Mouse (Mus musculus) thymus, postnatal 36 days (tissue): ENCODE data around the gene Gnb5.
A peak's percentile ranks its signal among the peaks of the same experiment; 100 is the strongest.

Source experiments
- DNase-seq, 2 experiments: peaks; one replicate each; pipeline ENCODE4 v3.0.0; 2022; ENCODE audit warnings: mixed read lengths in 2 of 2

The Gnb5 gene

DNA sequence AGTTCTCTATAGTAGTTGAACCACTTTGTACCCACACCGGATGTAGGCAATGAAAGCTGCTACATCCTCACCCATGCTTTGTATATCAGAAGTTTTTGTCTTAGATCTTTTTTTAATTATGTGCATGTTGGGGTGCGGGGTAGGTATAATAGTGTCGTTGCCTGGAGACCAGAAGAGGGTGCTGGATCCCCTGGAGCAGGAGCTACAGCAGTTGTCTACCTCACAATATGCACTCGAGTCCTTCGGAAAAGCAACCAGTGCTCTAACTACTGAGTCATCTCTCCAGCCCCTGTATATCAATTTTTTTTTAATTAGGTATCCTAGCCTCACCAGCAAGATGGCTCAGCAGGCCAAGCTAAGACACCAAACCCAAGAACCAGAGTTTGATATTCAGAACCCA, 927 bp downstream of the Gnb5 start:
- no peak for DNase-seq

DNA sequence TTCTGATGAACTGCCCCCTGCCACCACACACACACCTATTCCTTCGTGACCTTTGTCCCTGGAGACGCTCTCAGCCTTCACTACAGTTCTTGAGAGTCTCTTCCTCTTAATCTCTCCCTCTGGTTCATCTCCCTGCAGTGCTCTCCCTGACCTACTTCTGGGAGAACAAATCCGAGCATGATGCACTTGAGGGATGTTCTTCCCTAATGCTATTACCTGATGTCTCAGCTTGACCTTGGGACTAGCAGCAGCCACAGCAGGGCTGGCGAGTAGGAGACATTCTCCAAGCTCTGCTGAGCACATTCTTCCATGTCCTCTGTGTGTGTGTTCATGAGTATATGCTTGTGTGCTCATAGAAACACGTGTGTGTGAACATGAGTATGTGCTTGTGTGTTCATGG, 2.5 kb downstream of the Gnb5 start:
- no peak for DNase-seq

DNA sequence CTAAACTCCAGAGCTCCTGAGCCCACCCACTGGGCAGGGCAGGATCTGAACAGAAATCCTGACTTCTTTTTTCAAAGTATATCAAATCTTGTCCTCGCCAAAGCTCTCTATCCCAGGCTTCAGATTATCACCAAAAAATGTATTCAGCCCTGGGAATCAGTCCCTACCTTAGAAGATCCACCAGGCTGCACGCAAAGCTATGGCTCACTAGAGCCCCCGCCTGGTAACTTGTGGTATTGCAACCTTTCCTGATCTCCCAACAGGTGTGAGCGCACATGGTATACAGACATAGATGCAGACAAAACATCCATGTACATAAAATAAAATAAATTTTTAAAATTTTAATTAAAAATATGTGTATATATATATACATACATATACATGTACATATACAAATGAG, 5.9 kb downstream of the Gnb5 start:
- DNase-seq, result peak; percentile 67 to 75

DNA sequence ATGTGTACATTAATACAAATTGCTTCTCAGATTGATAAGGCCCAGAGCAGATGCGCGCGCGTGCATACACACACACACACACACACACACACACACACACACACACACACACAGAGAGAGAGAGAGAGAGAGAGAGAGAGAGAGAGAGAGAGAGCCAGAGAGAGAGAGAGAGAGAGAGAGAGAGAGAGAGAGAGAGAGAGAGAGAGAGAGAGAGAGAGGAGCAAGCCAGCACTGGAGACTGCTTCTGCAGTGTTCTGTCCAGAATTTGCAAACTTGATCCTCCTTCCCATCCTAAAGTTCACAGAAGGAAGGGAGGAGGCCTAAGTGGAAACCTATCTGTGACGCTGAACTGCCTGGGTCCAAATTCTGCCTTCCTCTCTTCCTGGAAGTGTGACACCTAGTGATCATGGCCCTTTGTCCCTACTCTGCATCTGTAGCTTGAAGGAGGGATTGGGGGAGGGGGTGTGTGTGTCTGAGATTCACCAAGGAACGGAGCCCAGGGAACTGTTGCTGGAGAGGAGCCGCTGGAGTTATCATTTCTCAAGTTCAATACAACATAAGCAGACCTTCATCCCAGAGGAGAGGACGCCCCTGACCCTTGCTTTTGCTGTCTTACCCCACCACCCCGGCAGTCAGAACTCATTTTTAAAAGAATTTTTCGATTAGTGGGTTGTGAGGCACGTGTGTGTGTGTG, 7.2 kb downstream of the Gnb5 start:
- DNase-seq, result no peak

DNA sequence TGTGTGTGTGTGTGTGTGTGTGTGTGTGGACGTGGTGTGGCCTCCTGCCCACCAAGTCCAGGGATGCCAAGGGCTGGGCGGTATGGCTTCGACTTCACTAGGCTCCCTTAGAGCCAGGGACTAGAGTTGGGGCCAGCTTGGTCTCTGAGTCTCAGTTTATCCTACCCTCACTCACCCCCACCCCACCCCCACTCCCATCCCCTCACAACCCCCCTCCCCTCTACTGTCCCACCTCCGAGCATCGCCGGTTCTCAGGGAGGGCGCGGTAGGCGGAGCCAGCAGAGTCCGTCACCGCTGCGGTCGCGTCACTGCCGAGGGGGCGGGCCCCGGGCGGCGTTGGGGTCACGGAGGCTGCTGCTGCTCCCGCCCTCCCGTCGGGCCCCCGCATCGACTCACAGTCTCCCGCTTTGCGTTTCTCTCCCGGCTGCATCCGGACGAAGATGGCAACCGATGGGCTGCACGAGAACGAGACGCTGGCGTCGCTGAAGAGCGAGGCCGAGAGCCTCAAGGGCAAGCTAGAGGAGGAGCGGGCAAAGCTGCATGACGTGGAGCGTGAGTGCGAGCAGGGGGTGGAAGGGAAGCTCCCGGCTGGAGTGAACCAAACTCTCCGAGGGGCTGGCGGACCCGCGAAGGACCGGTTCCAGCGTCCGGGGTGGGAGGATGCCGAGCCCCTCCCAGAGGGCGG, 7.9 kb downstream of the Gnb5 start:
- DNase-seq, result peak; percentile 83 to 86

DNA sequence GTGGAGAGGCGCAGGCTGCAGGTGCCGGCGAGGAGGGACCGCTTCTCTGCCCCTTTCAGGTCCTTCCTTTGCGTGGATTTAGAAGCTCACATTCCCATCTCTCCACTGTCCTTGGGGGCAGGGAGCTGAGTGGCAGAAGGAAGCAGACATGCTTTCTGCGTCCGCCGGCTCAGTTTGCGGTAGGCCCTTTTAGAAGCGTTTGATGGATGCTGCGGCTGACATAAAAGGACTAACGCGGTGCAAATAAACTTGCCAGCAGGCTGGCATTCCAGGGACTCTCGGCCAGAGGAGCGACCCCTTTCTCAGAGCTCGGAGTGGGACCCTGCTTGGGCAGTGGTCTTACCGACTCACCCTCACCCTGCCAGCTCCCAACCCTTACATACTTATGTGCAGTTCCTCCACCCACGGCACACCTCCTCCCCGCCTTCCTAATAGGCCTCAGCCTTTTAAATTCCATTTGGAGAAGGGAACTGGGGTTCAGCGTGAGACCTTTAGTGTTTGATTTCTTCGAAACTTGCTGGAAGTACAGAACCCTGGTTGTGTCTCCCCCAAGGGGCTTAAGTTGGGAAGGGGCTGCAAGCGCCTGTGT, 8.5 kb downstream of the Gnb5 start:
- no peak for DNase-seq

DNA sequence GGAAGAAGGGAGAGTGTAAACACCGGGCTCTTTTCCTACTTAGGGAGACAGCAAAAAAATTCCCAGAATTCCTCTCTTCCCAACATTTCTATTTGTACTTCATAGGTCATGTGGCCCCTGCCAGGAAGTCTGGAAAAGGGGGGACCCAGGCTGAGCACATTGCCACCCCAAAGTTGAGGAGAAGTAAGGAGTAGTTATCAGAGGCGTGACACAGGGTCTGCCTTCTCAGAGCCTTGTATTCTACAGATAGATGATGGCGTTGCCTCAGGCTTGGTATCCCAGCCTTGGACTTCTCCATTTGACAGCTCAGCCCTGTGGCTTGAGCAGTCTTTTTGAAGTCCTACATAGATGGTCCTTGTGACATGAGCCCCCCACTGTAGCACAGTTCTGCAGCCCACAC, 9.2 kb downstream of the Gnb5 start:
- no peak for DNase-seq

DNA sequence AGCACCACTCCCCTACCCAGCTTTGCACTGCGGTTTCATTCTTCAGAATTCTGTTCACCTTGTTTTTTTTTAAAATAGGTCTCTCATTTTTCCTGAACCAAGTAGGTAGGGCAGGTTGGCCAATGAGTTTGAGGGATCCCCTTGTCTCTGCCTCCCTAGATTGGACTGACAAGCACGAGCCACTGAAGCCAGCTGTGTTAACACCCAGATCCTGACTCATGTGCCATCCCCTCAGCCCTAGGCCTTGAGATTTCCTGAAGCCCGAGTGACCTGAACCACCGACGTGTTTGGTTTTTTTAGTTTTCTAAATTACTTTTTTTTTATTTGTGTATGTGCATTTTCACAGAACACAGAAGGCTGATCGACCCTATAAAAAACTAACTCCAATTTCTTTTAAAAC, 10.7 kb downstream of the Gnb5 start:
- DNase-seq, result no peak

DNA sequence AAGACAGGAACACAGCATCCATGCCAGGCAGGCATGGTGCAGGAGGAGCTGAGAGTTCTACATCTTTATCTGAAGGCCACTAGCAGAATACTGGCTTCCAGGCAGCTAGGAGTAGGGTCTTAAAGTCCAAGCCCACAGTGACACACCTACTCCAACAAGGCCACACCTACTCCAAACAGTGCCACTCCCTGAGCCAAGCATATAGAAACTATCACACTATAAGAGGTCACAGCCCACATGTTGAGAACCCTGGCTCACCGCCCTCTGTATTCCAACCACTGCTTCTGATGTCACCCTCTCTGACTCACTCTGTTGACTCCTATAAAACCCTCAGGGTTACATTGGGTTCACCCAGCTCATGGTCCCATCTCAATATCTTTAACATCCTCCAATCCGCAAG, 12.1 kb downstream of the Gnb5 start:
- no peak for DNase-seq

DNA sequence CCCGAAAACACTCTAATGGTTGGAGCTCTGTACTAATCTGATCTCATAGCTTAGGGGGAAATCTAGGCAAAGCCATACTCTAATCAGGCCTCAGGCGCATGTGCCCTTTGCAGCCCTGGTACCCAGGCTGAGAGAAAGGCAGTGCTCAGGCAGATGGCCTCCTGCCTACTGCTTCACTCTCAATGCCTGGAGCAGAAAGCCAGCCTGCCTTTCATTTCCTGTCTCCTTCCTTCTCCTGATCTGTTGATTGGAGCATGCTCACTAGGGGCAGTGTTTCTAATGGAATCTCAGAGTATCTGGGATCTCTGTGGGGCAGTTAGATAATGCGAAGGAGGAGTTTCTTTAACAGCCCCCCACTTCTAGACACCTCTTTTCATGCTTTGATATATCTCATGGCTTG, 13.3 kb downstream of the Gnb5 start:
- DNase-seq, result no peak

DNA sequence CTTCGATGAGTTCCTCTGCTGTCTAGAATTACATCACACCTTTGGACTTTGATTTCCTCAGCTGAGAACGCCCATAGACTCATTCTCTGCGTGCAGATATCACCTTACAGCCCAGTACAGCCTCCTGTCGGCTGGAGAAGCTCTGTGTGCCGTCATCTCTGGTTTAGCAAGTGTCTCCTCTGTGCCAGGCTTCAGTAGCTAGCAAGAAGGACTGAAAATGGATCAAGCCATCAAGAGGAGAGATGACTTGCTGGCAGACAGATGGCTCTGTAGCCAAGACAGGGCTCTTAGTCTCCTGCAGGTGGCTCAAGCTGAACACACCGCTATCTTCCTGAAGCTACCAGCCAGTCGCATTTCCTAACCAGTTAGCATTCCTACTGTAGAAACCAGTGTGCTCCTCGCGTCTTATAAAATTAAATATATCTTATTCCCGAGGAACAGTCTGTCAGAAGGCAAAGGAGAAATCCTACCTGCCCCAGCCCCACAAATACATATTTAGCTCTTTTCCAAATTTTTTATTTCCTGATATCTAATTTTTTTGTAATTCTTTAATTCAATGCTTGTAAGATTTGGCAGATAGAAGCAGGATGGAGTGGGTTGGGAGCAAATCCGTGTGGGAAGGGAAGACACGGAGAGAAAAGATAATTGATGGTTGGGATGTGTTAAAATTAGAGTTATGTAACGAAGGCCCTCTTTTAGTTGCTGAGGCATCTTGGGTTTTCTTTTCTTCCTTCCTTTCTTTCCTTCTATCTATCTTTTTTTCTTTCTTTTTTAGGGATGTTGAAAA, 16.2 kb downstream of the Gnb5 start:
- DNase-seq, result no peak

DNA sequence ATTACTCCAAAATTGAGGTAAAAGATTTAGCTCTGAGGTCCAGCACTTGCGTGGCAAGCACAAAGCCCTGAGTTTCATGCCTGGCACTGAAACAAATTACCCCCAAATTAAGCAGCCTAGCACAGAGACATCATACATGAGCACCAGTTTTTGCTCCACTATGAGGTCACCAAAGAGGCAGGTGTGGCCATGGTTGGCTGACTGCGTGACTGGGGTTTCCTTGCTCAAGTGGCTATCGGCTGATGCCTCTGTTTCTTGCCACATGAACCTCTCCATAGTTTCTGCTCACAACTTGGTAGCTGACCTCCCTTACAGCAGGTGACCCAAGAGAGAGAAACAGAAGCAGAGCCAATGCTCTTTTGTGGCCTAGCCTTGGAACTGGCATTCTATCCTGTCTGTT, 22.0 kb downstream of the Gnb5 start:
- DNase-seq, result no peak

DNA sequence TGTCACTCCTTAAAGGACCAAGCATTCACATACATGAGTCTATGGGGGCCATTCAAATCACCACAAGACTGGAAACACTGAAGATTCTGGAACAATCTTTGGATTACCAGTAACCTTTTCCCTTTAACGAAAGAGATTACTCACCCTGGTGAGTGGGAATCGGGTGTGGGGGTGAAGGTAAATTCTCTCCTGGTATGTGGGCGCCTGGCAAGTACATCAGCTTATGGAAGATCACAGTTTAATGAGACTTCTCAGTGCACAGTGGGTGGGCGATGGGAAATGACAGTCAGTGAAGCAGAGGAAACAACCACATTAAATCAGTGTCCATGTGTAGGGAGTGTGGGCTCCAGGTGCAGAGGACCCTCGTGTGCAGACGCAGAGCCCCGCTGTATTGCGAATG, 24.7 kb downstream of the Gnb5 start:
- no peak for DNase-seq

DNA sequence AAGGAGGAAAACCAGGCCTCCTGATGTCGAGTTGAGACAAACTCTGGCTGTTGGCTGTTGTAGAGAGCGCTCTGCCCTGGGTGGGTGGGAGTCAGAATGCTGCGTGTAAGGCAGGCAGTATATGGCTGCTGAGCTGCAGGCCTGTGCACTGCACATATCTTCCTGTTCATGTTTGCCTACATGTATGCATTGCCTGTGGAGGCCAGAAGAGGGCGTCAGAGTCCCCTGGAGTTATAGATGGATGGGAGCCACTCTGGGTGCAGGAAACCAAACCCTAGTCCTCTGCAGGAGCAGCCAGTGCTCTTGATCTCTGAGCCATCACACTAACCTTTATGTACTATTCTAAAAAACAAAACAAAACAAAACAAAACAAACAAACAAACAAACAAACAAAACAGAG, 28.4 kb downstream of the Gnb5 start:
- no peak for DNase-seq

DNA sequence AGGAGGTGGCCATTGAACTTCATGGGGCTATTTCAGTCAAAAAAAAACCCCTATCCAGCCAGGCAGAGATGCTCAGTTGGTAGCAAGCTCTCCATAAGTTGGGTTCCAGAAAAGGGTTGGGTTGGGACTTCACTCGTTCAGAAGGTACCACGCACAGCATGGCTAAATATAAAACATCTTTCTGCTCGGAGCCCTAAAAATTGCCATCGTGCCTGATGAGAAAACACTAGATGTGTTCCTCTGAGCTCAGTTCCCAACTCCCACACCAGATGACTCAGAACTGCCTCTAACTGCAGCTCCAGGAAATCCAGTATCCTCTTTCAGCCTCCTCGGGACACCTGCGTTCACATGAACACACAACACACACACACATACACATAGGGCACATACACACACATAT, 31.9 kb downstream of the Gnb5 start:
- DNase-seq, result no peak

DNA sequence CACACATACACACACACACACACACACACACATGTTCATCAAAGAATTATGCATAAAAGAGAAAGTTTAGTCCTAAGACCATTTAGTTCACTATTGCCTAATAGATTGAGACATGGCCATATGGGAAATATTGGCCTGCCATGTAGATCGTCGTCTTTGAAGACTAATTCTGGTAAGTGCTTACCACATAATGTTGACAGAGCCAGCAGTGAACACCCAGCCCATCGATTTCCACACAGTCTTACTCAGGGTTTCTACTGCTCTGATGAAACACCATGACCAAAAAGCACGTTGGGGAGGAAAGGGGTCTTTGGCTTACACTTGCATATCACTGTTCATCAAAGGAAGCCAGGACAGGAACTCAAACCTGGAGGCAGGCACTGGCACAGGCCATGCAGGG, 36.3 kb downstream of the Gnb5 start:
- DNase-seq, result no peak

DNA sequence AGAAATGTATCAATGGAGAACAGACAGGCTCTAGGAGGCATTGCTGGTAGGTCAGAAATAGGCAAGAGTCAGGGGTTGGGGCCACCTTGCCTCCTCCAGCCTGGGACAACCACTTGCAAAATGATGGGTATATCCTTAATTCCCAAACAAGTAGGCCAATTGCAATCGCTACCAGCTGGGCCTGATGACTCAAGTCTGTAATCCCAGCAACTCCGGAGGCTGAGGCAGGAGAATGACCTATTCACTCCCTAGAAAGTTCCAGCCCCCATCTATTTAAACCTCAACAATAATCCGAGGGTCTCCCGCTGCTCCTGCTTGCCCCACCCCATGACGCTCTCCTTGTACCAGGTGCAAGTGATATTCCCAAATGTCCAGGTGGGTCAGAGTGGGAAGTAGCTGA, 41.4 kb downstream of the Gnb5 start, which contains the start of gene Bcl2l10:
Bcl2l10 (plus strand) TSS at position 301 of the 400 bp plus-strand sequence.
- DNase-seq, result no peak

DNA sequence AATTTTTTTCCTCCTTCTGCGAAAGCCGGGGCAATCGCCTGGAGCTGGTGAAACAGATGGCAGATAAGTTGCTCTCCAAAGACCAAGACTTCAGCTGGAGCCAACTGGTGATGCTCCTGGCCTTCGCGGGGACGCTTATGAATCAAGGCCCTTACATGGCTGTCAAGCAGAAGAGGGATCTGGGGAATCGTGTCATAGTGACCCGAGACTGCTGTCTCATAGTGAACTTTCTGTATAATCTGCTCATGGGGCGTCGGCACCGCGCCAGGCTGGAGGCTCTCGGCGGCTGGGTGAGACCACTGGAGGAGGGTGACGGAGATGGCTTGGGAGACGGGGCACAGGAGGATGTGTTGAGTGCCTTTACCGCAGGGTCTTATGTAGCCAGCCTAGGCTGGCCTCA, 42.0 kb downstream of the Gnb5 start:
- DNase-seq, result no peak

DNA sequence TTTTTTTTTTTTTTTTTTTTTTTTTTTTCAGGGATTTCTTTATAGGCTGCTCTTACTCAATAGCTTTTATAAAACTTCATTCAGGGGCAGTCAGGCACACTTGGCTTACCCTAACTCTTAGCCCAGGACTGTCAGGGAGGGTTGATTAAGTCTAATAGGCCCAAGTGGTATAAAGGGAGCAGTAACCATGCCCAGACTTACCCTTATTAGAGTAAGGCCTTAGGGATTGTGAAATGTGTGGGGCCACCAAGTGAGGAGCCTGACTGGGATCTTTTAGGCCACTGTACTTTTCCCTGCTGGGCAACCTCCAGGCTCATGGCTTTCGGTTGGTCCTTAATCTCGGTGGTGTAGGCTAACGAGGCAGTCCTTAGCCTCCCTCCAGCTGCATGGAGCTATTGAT, 42.6 kb downstream of the Gnb5 start:
- DNase-seq, result no peak

DNA sequence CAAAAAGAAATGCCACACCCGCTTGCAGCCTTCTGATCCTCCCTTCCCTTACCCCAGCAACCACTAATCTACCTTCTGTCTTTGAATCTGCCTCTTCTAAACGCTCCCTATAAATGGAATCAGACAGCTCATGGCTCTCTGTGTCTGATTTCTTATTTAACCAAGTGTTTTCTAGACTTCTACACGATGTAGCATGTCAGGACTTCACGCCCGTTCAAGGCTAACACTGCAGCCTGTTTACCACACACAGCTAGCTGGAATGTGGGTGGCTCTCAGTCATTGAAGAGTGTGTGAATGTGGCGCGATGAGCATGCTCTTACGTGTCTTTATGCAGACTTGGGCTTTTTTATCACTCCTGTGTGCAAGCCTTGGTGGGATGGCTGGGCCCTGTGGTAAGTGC, 47.0 kb downstream of the Gnb5 start:
- DNase-seq, result no peak

DNA sequence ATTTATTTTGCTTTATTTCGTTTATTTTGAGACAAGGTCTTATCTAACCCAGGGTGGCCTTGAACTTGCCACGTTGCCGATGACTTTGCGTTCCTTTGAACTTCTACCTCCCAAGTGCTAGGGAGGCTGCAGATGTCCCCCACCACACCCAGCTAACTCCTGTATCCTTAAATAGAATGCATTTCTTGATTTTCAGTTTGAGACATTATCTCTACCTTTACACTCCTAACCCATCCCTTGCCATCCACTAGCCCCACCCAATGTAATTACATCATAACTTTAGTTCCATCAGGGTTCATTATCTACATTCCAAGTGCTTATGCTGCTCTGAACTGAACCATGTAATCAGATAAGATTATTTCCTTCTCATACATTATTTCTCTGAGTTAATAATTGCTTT, 49.7 kb downstream of the Gnb5 start:
- no peak for DNase-seq

DNA sequence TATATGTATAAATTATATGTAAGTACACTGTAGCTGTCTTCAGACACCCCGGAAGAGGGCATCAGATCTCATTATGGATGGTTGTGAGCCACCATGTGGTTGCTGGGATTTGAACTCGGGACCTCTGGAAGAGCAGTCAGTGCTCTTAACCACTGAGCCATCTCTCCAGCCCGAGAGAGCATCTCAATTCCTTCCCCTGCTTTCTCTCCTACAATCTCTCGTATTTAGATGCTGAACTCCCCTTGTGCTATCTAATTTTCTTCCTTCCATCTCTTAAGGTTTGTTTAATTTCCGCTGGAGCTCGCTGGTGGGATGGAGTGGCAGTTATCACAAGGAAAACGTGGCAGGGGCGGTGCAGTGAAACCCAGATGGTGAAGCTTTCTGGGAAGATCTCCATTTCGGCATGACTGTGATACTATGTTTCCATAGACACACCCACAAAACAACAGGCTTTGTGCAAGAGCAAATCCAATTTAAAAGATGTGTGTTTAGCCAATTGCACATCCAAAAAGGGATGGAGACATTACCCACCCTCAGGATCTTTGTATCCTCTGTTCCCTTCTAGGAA, 51.1 kb downstream of the Gnb5 start:
- DNase-seq, result no peak

DNA sequence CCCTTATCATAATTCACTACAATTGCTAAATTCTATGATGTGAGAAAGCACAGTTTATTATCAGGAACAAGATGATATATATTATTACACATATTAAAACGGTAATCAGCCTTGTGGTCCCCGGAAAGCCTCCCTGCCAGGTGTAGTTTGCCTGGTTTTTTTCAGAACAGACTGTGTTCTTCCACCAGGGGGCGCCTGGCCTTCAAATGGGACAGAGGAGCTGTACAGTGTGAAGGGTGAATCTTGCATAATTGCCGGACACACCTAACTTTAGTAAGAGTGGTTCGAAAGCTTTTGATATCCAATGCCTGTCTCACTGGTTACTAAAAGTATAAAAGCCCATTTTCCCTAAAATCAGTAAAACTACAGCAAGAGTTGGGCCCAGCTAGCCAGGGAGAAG, 55.6 kb downstream of the Gnb5 start:
- peak; percentile 68 to 76 for DNase-seq
